Mouse (Mus musculus): Measurements from ENCODE around the gene Hnrnpc.

Gene Hnrnpc

GRCm38 (mm10) chr14:52103856-52104676, at the start of gene Hnrnpc:
Gene Hnrnpc (minus strand): TSS chr14:52104028.
- DNase-seq = peak; percentile 100

GRCm38 (mm10) chr14:52152613-52153012, 48.8 kb upstream of the Hnrnpc start:
- no peak for DNase-seq

- DNase-seq = no peak
Observed at GRCm38 (mm10) chr14:52152179-52152578, 48.4 kb upstream of the Hnrnpc start.

- no peak for DNase-seq
Observed at GRCm38 (mm10) chr14:52149888-52150287, 46.1 kb upstream of the Hnrnpc start.

GRCm38 (mm10) chr14:52146540-52146939, 42.7 kb upstream of the Hnrnpc start:
- DNase-seq = peak in 1 of 2 experiments; percentile 10

GRCm38 (mm10) chr14:52144165-52144564, 40.3 kb upstream of the Hnrnpc start:
- DNase-seq = no peak

GRCm38 (mm10) chr14:52141445-52142127, 37.8 kb upstream of the Hnrnpc start:
- peak; percentile 12 to 51 for DNase-seq

- no peak for DNase-seq
Observed at GRCm38 (mm10) chr14:52140577-52141444, 37.0 kb upstream of the Hnrnpc start.

GRCm38 (mm10) chr14:52133584-52133983, 29.8 kb upstream of the Hnrnpc start:
- no peak for DNase-seq

- DNase-seq = no peak
Observed at GRCm38 (mm10) chr14:52124636-52125035, 20.8 kb upstream of the Hnrnpc start.

- DNase-seq = peak; percentile 36 to 65
Observed at GRCm38 (mm10) chr14:52123918-52124317, 20.1 kb upstream of the Hnrnpc start.

GRCm38 (mm10) chr14:52120169-52120568, 16.3 kb upstream of the Hnrnpc start:
- DNase-seq = no peak

- peak; percentile 29 to 62 for DNase-seq
Observed at GRCm38 (mm10) chr14:52118823-52119608, 15.2 kb upstream of the Hnrnpc start.

GRCm38 (mm10) chr14:52118456-52118822, 14.6 kb upstream of the Hnrnpc start:
- DNase-seq = no peak

GRCm38 (mm10) chr14:52117241-52117640, 13.4 kb upstream of the Hnrnpc start:
- no peak for DNase-seq

GRCm38 (mm10) chr14:52114101-52114500, 10.3 kb upstream of the Hnrnpc start:
- no peak for DNase-seq

- DNase-seq = no peak
Observed at GRCm38 (mm10) chr14:52110346-52110745, 6.5 kb upstream of the Hnrnpc start, which contains the start of gene Rpgrip1. Gene Rpgrip1 (plus strand): TSS chr14:52110704.

- DNase-seq = no peak
Observed at GRCm38 (mm10) chr14:52108025-52108424, 4.2 kb upstream of the Hnrnpc start.

GRCm38 (mm10) chr14:52106741-52107140, 2.9 kb upstream of the Hnrnpc start:
- peak; percentile 74 to 84 for DNase-seq

- no peak for DNase-seq
Observed at GRCm38 (mm10) chr14:52105308-52105707, 1.5 kb upstream of the Hnrnpc start.

GRCm38 (mm10) chr14:52104677-52105285, 953 bp upstream of the Hnrnpc start:
- no peak for DNase-seq

- peak in 1 of 2 experiments; percentile 36 for DNase-seq
Observed at GRCm38 (mm10) chr14:52103474-52103855, 363 bp downstream of the Hnrnpc start.
